Mouse (Mus musculus) heart, embryonic 14.5 days (tissue): ENCODE data around the gene Tpcn2. TPM values are rescaled to one million over a fixed set of nuclear protein-coding genes. Genes with fewer than 3 reads are reported as not detected.

Experiments
- polyA plus RNA-seq: library from polyadenylated mRNA; unstranded; fragments of >200 nt; fragmentation: Nextera tagmentation; extraction: Ambion mirVana; gene quantifications from 2 replicates; pipeline ENCODE4 v1.2.1, GENCODE M21; 2014

Tpcn2 gene
- polyA plus RNA-seq, 1 experiment from 2014 or later: 2.4 TPM

Other genes with a start within 250 kb of the Tpcn2 start
- 0.23 TPM in 1 of 2 replicates, not detected in the other for gene 1810010D01Rik, start 75.9 kb downstream of the Tpcn2 start, polyA plus RNA-seq
- gene Mrgprf, start 16.8 kb upstream of the Tpcn2 start, polyA plus RNA-seq: 0.34 and 0.77 TPM in 2 replicates
- gene Mrgprd, start 30.8 kb upstream of the Tpcn2 start, polyA plus RNA-seq: not detected in 2 replicates